Mouse (Mus musculus) kidney, postnatal 25 days (tissue): ENCODE data around the gene Cox7b.
A peak's percentile ranks its signal among the peaks of the same experiment; 100 is the strongest.
"Not testable (repeated sequence)": the region's sequence is repeated elsewhere in the genome, so short reads cannot be mapped to it uniquely, and the experiment has no call there.

Source experiments
- DNase-seq, 2 experiments: peaks; one replicate each; pipeline ENCODE4 v3.0.0; 2021; ENCODE audit warnings: mixed read lengths in 2 of 2

Cox7b gene

GRCm38 (mm10) chrX:106015571-106016322 is at the start of gene Cox7b:
Cox7b (plus strand) TSS chrX:106015700.
- DNase-seq: peak; percentile 81 to 86

GRCm38 (mm10) chrX:106001605-106002004 is 13.9 kb upstream of the Cox7b start:
- DNase-seq: no peak

GRCm38 (mm10) chrX:106010762-106011161 is 4.7 kb upstream of the Cox7b start:
- DNase-seq: no peak

DNA sequence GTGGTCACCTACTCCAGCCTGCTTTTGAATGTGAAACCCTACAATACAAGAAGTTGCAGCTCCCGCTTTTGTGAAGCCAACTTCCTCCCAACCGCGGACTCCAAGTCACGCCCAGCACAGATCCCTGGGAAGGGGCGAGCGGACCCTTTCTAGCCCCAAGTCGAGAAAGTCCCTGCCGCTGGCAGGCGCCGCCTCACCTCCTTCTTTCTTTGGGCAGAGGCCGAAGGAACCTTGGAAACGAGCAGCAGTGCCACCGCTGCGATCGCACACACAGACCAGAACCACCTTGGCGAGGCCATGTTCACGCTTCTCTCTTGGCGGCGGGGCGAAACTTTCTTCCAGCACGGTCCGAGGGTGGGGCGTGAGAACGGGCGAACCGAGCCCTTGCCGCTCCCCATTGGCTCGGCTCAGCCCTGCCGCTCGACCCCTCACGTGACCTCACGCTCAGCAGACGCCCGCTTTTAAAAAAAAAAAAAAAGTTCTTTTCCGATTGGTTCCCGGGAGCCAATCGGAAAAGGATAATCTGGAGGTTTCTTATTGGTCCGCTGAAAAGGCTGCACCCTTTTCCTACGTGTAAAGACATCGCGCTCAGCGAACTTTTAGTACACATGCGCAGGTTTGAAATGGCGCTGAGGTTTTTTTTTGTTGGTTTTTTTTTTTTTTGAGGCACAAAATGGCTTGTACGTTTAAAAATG is 3.9 kb upstream of the Cox7b start, which contains the start of gene Magt1:
Gene Magt1, minus strand, starts transcription at position 442 of the 695 bp plus-strand sequence.
- DNase-seq: peak; percentile 90 to 95

GRCm38 (mm10) chrX:106012559-106012958 is 2.9 kb upstream of the Cox7b start:
- DNase-seq: no peak

DNA sequence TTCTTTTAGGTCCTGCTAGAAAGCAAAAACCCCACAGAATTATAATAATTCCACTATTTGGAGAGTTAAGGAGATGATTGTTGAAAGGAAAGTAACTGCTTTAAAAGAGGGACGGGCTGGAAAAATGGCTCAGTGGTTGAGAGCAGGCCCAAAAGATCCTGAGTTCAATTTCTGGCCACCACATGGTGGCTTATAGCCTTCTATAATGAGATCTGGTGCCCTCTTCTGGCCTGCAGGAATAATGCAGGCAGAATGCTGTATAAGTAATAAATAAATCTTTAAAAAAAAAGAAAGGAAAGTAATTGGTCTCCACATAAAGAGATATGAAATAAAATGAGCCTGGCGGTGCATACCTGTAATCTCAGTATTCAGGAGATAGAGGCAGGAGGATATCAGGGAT is 2.3 kb upstream of the Cox7b start:
- peak; percentile 54 to 72 for DNase-seq

DNA sequence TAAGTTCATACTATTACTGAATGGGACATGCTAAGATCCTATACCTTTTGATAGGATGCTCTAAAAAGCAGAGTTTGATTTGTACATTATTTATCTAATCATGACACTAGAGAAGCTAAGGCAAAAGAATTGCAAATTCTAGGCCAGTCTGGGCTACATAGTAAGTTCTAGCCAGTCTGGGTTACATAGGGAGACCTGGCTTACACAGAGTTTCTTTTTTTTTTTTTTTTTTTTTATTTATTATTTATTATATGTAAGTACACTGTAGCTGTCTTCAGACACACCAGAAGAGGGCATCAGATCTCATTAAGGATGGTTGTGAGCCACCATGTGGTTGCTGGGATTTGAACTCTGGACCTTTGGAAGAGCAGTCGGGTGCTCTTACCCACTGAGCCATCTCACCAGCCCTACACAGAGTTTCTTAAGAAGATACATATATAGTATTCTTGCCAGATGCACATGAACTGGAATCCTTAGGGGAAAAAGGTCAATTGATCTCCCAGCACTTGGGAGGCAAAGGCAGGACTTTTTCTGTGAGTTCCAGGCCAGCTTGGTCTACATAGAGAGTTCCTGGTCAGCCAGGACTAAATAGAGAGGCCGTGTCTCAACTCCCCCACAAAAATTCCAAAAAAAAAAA is 641 bp upstream of the Cox7b start:
- DNase-seq: not testable (repeated sequence)

DNA sequence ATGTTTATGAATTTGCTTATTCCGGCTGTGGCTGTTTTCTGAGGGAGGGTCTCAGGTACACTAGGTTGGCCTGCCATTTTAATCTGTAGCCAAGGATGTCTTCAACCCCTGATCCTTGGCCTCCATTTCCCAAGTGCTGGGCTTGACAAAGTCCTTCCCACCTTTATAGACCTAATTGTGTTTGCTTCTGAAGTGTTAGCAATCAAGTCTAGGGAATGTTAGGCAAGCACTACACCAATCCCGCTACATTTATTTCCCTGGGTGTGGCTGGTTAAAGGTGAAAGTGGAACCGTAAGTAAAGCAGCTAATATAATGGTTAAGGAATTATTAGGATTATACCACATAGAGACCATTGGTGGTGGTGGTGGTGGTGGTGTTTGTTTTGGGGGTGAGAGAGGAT is 1.6 kb downstream of the Cox7b start:
- DNase-seq: no peak

DNA sequence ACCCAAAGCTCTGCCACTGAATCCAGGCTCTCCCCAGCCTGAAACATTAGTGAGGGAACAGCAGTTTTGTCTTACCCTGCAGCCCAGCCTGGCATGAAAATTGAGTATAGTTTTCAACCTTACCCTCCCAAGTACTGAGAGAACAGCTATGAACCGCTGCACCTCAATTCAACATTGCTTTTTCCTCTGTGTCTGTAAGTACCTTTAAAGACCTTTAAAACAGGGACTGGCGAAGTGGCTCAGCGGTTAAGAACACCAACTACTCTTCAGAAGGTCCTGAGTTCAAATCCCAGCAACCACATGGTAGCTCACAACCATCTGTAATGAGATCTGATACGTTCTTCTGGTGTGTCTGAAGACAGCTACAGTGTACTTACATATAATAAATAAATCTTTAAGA is 2.0 kb downstream of the Cox7b start:
- DNase-seq: no peak

DNA sequence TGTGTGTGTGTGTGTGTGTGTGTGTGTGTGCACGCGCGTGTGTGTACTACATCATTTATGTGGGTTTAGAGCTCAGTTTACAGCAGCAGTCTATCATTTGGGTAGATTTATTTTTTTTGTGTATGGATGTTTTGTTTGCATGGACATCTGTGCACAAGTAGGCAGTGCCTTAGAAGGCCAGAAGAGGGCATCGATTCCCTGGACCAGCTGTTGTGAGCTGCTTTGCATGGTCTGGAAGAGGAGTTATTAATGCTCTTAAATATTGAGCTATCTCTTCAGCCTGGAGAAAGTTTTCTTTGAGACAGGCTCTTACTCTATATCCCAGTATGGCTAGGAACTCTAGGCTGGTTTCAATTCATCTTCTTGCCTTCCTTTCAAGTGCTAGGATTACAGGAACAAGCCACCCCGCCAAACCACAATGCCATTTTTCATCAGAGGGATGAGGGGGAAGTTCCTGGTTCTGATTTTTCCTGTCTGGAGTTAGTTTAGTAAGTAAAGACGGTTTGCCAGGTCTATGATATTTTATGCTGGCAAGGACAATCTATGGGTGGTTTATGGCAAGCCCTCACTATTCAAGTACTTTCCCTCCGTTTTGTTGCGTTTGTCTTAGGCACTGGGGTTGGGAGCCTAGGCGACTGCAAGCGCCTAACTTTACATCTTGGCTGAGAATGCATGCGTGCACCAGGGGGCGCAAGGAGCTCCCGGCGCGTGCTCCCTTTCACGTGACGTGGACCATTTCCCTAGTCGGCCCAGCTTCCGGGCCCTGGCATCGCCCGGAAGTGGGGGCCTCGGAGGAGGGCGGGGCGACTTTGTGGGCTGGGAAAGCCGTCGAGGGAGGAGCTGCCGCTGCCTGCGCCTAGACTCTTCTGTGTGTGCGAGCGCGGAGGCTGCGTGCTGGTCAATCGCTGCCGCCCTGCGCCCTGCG is 11.2 kb downstream of the Cox7b start, which contains the start of gene Atp7a:
Gene Atp7a, plus strand, starts transcription at position 859 of the 925 bp plus-strand sequence.
- peak; percentile 93 to 95 for DNase-seq

- no peak for DNase-seq
Measured at GRCm38 (mm10) chrX:106027343-106027674, 11.8 kb downstream of the Cox7b start.

GRCm38 (mm10) chrX:106030176-106030575 is 14.7 kb downstream of the Cox7b start:
- DNase-seq: no peak

- DNase-seq: no peak
Measured at GRCm38 (mm10) chrX:106031124-106031523, 15.6 kb downstream of the Cox7b start.

DNA sequence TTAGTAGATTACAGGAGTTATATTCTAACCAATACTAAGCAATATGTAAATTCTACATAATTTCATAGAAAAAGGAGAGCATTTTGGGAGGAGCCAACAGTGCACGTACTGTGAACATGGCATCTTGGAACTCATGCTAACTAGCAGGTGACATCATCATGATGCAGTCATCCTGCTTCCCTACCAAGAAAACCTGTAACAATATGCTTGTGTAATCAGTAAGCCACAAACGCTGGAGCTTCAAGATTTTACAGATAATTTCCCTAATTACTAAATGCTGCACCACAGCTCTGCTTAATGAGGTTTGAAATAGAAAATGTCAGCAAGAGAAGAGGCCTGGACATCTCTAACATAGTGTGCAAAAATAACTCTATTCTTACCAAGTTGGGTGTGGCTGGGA is 20.2 kb downstream of the Cox7b start:
- DNase-seq: no peak

DNA sequence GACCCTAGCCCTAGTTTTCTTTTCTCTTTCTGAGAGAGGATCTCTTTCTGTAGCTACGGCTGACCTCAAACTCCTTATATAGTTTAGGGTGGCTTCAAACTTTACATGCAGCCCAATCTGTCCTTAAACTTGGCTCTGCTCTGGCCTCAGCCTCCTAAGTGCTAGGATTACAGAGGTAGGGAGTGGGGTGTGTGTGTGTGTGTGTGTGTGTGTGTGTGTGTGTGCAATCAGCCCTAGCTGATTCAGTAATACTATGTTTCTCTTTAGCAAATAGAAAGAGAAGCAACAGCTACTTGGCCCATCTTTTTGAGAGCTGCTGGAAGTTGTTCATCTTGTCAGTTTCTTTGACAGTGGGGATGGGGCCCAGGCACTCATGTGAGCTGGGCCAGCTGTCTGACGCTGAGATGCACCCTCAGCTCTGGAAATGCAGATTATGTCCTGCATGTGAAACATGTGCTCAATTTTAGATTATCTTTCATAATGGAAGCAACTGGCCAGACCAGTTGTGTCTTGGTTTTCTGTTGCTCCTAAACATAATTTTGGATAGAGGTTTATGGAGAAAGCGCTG is 21.8 kb downstream of the Cox7b start:
- no peak for DNase-seq

GRCm38 (mm10) chrX:106043863-106044617 is 28.5 kb downstream of the Cox7b start:
- DNase-seq: no peak

DNA sequence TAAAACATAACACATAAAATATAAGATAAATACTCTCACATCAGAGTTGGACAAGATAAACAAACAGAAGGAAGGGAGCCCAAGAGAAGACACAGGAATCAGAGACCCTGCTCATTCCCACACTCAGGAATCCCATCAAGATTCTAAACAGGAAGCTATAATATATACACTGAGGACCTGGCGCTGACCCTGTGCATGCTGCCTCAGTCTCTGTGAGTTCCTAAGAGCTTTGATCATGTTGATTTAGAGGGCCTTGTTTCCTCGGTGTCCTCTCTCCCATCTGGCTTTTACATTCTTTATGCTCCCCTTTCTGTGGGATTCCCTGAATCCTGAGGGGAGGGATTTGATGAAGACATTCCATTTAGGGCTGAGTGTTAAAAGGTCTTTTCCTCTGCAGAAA is 30.0 kb downstream of the Cox7b start:
- no peak for DNase-seq

DNA sequence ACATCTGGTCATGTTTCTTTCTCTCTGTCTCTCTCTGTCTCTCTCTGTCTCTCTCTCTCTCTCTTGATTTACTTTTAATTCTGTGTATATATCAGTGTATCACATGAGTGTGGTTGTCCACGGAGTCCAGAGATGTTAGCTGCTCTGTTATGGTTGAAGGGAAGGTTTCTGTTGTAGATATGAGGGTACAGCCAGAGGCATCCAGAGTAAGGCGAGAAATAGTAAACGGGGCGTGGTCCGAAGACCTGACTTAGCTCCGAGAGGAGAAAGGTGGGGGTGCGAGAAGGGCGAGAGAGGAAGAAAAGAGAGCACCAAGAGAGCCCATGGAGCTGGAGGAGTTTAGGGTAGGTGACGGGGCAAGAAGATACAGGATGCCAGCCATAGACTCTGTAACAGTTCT is 30.4 kb downstream of the Cox7b start:
- DNase-seq: no peak

GRCm38 (mm10) chrX:106048191-106048590 is 32.7 kb downstream of the Cox7b start:
- DNase-seq: no peak
